Mouse (Mus musculus) spleen, postnatal 36 days (tissue): ENCODE data around the gene Phgr1.

Experiments used
- DNase-seq, 2 experiments: peaks; one replicate each; pipeline ENCODE4 v3.0.0; 2022; ENCODE audit warnings: low spot score in 2 of 2, mixed read lengths in 1 of 2

Gene Phgr1

GRCm38 (mm10) chr2:118750476-118750875, 22.1 kb upstream of the Phgr1 start:
- DNase-seq: no peak

GRCm38 (mm10) chr2:118751896-118752791, 20.4 kb upstream of the Phgr1 start:
- DNase-seq: no peak

GRCm38 (mm10) chr2:118752792-118753108, 19.8 kb upstream of the Phgr1 start:
- no peak for DNase-seq

- no peak for DNase-seq
These were observed 18.4 kb upstream of the Phgr1 start for GRCm38 (mm10) chr2:118754143-118754542.

- no peak for DNase-seq
These were observed 17.2 kb upstream of the Phgr1 start for GRCm38 (mm10) chr2:118755407-118755806.

- no peak for DNase-seq
These were observed 16.5 kb upstream of the Phgr1 start for GRCm38 (mm10) chr2:118756103-118756502.

- peak; percentile 76 to 80 for DNase-seq
These were observed 12.7 kb upstream of the Phgr1 start for GRCm38 (mm10) chr2:118759828-118760227.

- no peak for DNase-seq
These were observed 12.1 kb upstream of the Phgr1 start for GRCm38 (mm10) chr2:118760311-118761025.

GRCm38 (mm10) chr2:118761358-118761757, 11.2 kb upstream of the Phgr1 start:
- no peak for DNase-seq

GRCm38 (mm10) chr2:118761906-118762783, 10.4 kb upstream of the Phgr1 start, which contains the start of gene Ccdc9b:
Gene Ccdc9b, minus strand, starts transcription at chr2:118762661.
- peak; percentile 67 to 70 for DNase-seq

- no peak for DNase-seq
These were observed 9.8 kb upstream of the Phgr1 start for GRCm38 (mm10) chr2:118762784-118763148.

GRCm38 (mm10) chr2:118763469-118763868, 9.1 kb upstream of the Phgr1 start:
- no peak for DNase-seq

- peak in 1 of 2 experiments; percentile 39 for DNase-seq
These were observed 8.3 kb upstream of the Phgr1 start for GRCm38 (mm10) chr2:118764094-118764831.

- DNase-seq: no peak
These were observed 7.7 kb upstream of the Phgr1 start for GRCm38 (mm10) chr2:118764875-118765274.

- no peak for DNase-seq
These were observed 6.2 kb upstream of the Phgr1 start for GRCm38 (mm10) chr2:118766041-118767033.

GRCm38 (mm10) chr2:118774536-118774935, 2.0 kb downstream of the Phgr1 start:
- no peak for DNase-seq

GRCm38 (mm10) chr2:118775396-118775795, 2.8 kb downstream of the Phgr1 start:
- DNase-seq: no peak

- DNase-seq: no peak
These were observed 3.3 kb downstream of the Phgr1 start for GRCm38 (mm10) chr2:118775846-118776245.

- no peak for DNase-seq
These were observed 3.7 kb downstream of the Phgr1 start for GRCm38 (mm10) chr2:118776295-118776694.

- no peak for DNase-seq
These were observed 5.8 kb downstream of the Phgr1 start for GRCm38 (mm10) chr2:118778418-118778817.
